ENCODE assay signal across 9 mouse cellular contexts in the genomic region with DNA sequence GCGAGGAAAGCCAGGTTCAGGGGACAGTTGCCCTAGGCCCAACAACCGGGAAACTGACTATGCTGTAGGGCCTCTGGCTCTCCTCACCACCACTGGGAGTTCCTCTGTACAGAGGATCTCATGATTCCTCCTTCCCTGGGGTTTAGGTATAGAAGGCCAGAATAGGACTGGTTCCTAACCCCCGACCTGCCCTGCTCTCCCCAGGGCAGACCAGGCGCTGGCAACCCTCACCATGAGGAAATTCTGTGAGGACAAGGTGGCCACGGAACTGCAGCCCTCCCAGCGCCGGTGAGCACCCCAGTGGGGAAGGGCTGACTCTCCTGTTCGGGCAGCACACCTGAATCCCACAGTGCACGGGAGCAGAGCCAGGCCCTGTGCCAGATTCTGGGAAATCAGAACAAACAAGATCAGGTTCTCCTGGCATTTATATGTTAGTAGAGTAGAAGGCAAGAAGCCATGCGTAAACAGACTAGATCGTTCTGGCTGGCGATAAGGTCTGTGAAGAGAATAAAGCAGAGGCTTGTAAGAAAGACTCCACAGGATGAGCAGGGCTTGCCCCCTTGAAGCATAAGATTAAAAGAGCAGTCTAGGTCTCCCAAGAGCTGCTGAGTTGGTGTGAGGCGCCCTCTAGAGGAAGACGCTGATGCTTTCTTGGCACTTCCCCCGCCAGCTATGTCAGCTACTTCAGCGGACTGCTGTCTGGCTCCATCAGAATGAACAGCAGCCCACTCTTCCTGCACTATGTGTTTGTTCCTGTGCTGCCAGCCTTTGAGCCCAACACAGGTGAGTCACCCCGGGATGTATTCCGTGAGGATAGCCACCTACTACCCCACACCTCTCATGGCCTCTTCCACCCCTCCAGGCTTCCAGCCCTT. TPM values are rescaled to one million over a fixed set of nuclear protein-coding genes. Genes with fewer than 3 reads are reported as not detected.
A peak's percentile ranks its signal among the peaks of the same experiment; 100 is the strongest.
DNase-seq lines count a peak whose midpoint lies in the region; ATAC-seq lines count a peak whose summit lies in the region.
"Had no signal": no experiment of that assay in that cellular context is flagged by ENCODE, and none has a peak within 500 bp of the region (broad histone marks: within the 10 kb centered on the region; RNA-seq: fewer than 3 reads in every experiment).

No protein-coding gene starts in this region.

- H3K4me1 ChIP-seq in forebrain, embryonic 14.5 days (ENCODE audit: control insufficient read depth, insufficient read depth, low read length), result peaks cover 8% of the 10 kb centered on the region

- intact Hi-C loops in heart, postnatal 14 days (cut with DNase I), result loop anchor here (5.0 kb wide), 1 partner anchor 38 kb away; no protein-coding TSS in a partner anchor

- ATAC-seq in forebrain, embryonic 14.5 days, result peak; percentile 18; the same call in 1 of the 2 replicates
- ATAC-seq: Patski had no signal

- H3K36me3 ChIP-seq in forebrain, embryonic 14.5 days (ENCODE audit: control insufficient read depth, insufficient read depth, low read length), result no peaks in the 10 kb centered on the region

- 48% methylated on average over 18 of the region's 18 CpGs for WGBS in forebrain, embryonic 14.5 days

- DNase-seq in adrenal gland, adult 18-20 months (ENCODE audit: low spot score in 2 of 2), result peak; percentile 69 to 70
- DNase-seq in adrenal gland, postnatal 4 days (ENCODE audit: low spot score in 2 of 2), result no peak
- DNase-seq in c-Kit-negative CD71-positive TER-119-positive erythroid progenitor cells, embryonic 14.5 days (ENCODE audit: low read depth, low spot score), result peak; percentile 27
- DNase-seq in forebrain, embryonic 14.5 days (ENCODE audit: low spot score), result peak; percentile 85
- peak; percentile 80 to 86 for DNase-seq in heart, postnatal 14 days
- DNase-seq in layer of hippocampus, adult 9-11 months, result peak; percentile 81
- peak; percentile 79 for DNase-seq in lung, postnatal 25 days (ENCODE audit: low spot score)
- DNase-seq in right cerebral cortex, postnatal 25 days, result peak; percentile 70

- no peak overlapping the region for H3K4me2 ChIP-seq in forebrain, embryonic 14.5 days (ENCODE audit: low read length)

- no peak overlapping the region for H3K9ac ChIP-seq in forebrain, embryonic 14.5 days (ENCODE audit: low read length)

- no peak overlapping the region for H3K27ac ChIP-seq in forebrain, embryonic 14.5 days (ENCODE audit: low read depth, low read length)

- H3K27me3 ChIP-seq in forebrain, embryonic 14.5 days (replicated peaks; ENCODE audit: control insufficient read depth, insufficient read depth, low read length), result peaks cover 30% of the 10 kb centered on the region
- H3K27me3 ChIP-seq: Patski had no signal

- no peaks in the 10 kb centered on the region for H3K9me3 ChIP-seq in forebrain, embryonic 14.5 days (replicated peaks; ENCODE audit: control insufficient read depth, low read length)

- no peak overlapping the region for H3K4me3 ChIP-seq in forebrain, embryonic 14.5 days (ENCODE audit: low read depth, low read length)

RNA-seq across cellular contexts. Expression of gene Tns2, which starts 8.7 kb away (rescaled TPM):
- 10 to 100 TPM; 76.9 to 89.5 TPM for total RNA-seq in adrenal gland, adult 18-20 months (2021)
- total RNA-seq in adrenal gland, postnatal 4 days (2021), result 10 to 100 TPM; 60.9 to 63.6 TPM
- 5.5 and 8.2 TPM in 2 replicates for polyA plus RNA-seq in forebrain, embryonic 14.5 days (2014; fragmentation: Nextera tagmentation; extraction: Ambion mirVana)
- 100 to 1,000 TPM; 119 to 121 TPM for total RNA-seq in heart, postnatal 14 days (2021)

RNA-seq across cellular contexts. Expression of gene Spryd3, which starts 27.1 kb away (rescaled TPM):
- 10 to 100 TPM; 33.0 to 36.9 TPM for total RNA-seq in adrenal gland, adult 18-20 months (2021)
- 10 to 100 TPM; 32.5 to 35.9 TPM for total RNA-seq in adrenal gland, postnatal 4 days (2021)
- 20.9 and 28.1 TPM in 2 replicates for polyA plus RNA-seq in forebrain, embryonic 14.5 days (2014; fragmentation: Nextera tagmentation; extraction: Ambion mirVana)
- total RNA-seq in heart, postnatal 14 days (2021), result 10 to 100 TPM; 14.0 to 17.5 TPM

RNA-seq across cellular contexts. Expression of gene Igfbp6, which starts 35.3 kb away (rescaled TPM):
- 10 to 100 TPM; 45.1 to 66.2 TPM for total RNA-seq in adrenal gland, adult 18-20 months (2021)
- 10 to 100 TPM; 33.9 to 34.4 TPM for total RNA-seq in adrenal gland, postnatal 4 days (2021)
- 1.3 and 1.6 TPM in 2 replicates for polyA plus RNA-seq in forebrain, embryonic 14.5 days (2014; fragmentation: Nextera tagmentation; extraction: Ambion mirVana)
- total RNA-seq in heart, postnatal 14 days (2021), result 10 to 100 TPM; 42.0 to 51.8 TPM

RNA-seq across cellular contexts. Expression of gene Eif4b, which starts 35.3 kb away (rescaled TPM):
- total RNA-seq in adrenal gland, adult 18-20 months (2021), result 100 to 1,000 TPM; 197 to 252 TPM
- total RNA-seq in adrenal gland, postnatal 4 days (2021), result 100 to 1,000 TPM; 352 to 356 TPM
- 99.3 and 100 TPM in 2 replicates for polyA plus RNA-seq in forebrain, embryonic 14.5 days (2014; fragmentation: Nextera tagmentation; extraction: Ambion mirVana)
- total RNA-seq in heart, postnatal 14 days (2021), result 100 to 1,000 TPM; 130 to 147 TPM

RNA-seq across cellular contexts. Expression of gene Soat2, which starts 41.4 kb away (rescaled TPM):
- under 1 TPM; 0.26 to 0.56 TPM for total RNA-seq in adrenal gland, adult 18-20 months (2021)
- 1 to 10 TPM in 1 of 2 experiments, under 1 TPM in 1; 0.78 to 3.8 TPM for total RNA-seq in adrenal gland, postnatal 4 days (2021)
- not detected in 2 replicates for polyA plus RNA-seq in forebrain, embryonic 14.5 days (2014; fragmentation: Nextera tagmentation; extraction: Ambion mirVana)
- total RNA-seq in heart, postnatal 14 days (2021), result under 1 TPM in 1 of 2 experiments, not detected in 1; 0.17 TPM

Comparison
In these comparisons a context has a peak if more than half of its experiments do, and no peak if none do; other contexts are left out.
1. DNase-seq: peak in adrenal gland, adult 18-20 months (2 of 2), c-Kit-negative CD71-positive TER-119-positive erythroid progenitor cells, embryonic 14.5 days (single experiment), forebrain, embryonic 14.5 days (single experiment), heart, postnatal 14 days (2 of 2), layer of hippocampus, adult 9-11 months (single experiment), lung, postnatal 25 days (single experiment) and right cerebral cortex, postnatal 25 days (single experiment); none in adrenal gland, postnatal 4 days (0 of 2).